Mouse (Mus musculus): ENCODE measurements at regions not wholly inside any gene's neighbourhood (a gene's known extent, or its start where the extent isn't known, plus 50 kb on each side); places are given as distances from the start of the nearest gene placed in this dataset.

- TF ChIP-seq USF1 (IDR thresholded peaks at IDR 0.05; ENCODE audit: low read depth, low read length) (no peak), MXI1 (IDR thresholded peaks at IDR 0.05; ENCODE audit: low read depth, low read length) (no peak), E2F4 (IDR thresholded peaks at IDR 0.05; ENCODE audit: insufficient replicate concordance, low read depth, low read length) (no peak)
These were observed 94.7 kb upstream of the Sec61g start for GRCm38 (mm10) chr11:16602947-16603346.
